Mouse (Mus musculus): ENCODE measurements around the gene Akt1s1.

Akt1s1 gene

DNA sequence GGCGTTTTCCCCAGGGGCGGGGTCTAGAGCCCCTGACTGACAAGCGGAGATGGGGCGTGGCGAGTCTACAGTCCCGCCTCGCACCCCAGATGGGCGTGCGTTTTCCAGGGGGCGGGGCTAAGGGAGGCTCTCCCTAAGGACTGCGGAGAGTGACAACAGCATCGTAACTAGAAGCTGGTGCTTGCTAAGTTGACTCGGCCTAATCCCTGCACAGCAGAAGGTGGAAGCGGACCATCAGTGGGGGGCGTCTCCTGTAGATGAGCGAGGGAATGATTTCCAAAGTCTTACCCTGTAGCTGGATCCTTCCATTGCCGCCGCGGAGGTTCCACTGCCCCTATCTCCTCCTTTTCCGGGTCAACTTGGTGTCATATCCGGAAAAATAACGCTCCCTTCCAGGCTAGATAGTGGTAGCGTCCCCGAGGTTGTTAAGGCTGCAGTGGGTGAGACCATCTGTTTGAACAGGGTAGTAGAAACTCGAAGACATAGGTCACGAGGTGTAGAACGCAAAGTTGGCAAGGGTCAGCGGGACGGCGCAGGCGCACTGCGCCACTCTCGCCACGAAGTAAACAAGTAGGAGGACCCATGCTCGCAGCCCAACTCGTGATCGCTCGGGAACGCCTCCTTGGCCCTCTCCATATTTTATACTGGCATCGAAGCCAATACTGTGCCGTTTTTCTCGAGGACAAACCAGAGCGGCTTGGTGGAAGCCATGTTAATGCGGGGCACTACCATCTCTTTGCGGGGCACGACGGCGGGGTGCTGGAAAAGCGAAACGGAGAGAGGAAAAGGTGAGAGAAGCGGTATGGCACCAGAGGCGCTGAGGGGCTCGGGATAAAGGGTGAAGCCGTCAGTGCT is at the start of gene Akt1s1, which contains the start of gene Tbc1d17:
TSS of gene Akt1s1 (plus strand) at position 431 of the 855 bp plus-strand sequence.
TSS of gene Tbc1d17 (minus strand) at position 519 of the 855 bp plus-strand sequence.
- WGBS, result under 1% methylated on average over 54 of the region's 54 CpGs

DNA sequence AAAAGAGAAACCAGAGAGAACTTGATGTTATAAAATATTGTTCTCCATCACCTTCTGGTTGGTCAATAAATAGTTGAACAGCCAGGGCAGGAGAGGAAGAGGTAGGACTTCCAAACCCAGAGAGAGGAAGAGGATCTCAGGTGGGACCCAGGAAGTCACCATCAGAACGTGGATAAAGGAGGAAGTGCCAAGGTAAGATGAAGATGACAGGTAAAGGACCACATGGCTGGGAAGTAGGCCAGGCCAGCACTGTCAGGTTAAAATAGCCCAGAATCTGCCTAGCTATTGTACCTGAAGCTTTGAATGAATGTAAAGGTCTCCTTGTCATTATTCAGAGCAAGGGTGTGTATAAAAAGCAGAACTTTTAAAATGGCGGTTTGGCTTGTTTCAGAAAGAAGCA is 39.9 kb upstream of the Akt1s1 start:
- WGBS, result 84% methylated on average over 2 of the region's 2 CpGs

DNA sequence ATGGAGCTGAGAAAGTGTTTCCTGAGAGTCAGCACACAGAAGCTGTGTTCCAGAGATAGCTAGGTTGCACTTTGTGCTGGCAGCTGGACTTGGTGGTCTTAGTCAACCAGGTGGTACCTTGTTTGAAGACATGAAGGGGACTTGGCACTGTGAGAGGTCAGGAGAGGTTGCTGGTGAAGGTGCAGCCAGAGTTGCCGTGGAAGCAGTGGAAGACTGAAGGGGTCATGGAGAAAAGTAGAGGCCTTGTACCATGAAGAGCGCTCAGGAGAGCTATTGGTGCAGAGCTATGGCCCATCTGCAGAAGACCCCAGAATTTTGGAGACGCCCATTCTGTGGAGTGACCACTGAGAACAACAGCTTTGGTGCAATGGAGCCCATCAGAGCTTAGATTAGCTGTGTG is 39.3 kb upstream of the Akt1s1 start:
- 98% methylated on average over 3 of the region's 3 CpGs for WGBS

DNA sequence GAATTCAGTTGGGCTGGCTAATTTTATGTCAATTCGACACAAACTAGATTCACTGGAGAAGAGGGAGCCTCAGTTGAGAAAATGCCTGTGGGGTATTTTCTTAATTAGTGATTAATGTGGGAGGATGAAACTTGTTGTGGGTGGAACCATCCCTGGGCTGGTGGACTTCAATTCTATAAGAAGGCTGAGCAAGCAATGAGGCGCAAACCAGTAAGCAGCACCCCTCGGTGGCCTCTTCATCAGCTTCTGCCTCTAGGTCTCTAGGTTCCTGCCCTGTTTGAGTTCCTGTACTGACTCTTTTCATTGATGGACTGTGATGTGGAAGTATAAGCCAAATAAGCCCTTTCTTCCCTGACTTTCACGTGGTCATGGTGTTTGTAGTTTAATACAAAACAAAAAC is 38.4 kb upstream of the Akt1s1 start:
- whole genome bisulfite sequencing, result 82% methylated on average over 4 of the region's 4 CpGs

DNA sequence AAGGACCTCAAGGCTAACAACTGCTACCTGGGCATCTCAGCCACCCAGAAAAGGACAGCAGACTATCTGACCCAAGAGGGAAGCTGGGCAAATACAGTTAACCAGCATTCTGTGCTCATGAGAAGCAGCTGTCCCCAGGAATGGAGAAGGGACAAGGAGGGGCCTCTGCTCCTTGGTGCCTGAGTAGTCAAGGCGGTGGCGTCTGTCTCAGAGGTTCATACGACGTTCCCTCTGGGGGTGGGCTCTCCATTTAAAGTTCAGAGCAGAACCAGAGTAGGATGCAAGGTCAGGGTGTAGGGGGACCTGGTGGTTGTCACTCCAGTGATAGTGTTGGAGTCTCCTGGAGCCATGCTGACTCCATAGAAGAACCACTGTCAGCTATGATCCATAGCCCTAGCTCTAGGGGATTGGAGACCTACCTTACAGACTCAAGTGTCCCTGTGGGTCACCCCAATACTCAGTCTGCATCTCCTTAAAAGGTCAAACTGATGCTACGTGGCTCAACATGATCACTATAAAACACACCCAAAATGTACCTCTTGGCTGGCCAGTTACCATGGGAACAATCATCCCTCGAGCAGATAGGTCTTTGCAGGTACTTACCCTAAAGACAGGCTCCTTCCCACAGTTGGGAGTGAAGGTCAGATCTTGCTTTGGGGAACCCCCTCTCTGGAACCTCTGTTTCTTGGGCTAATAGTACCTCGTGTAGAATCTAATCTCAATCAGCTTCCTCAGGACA is 37.8 kb upstream of the Akt1s1 start:
- 90% methylated on average over 7 of the region's 7 CpGs for WGBS

DNA sequence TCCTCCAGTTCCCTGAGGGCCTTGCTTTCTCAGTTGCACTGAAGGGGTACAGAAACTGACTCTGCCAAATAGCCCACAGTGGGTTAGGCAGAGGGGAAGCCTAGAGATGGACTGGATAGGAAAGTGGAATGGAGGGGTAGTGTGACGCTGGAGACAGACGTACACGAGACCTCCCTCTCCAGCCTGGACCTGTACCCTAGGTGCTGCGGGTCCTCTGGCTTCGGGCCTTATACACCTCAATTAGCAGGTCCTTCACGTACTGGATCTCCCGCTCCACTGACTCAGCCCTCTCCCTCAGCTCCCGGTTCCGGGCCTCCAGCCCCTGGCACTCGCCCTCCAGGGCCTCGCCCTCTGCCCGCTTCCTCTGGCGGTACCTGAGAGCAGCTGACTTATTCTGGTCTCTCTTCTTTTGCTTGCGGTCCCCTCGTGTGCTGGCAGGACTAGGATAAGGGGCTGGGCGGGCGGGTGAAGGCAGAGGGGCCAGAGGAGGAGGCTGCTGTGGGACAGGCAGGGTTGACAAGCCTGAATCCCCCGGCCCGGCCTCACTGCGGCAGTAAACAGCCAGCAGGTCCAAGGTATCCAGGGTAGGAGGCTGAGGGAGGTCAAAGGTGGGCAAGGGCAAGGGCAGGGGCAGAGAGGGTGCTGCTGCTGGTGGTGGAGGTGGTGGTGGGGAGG is 36.0 kb upstream of the Akt1s1 start:
- WGBS, result 96% methylated on average over 20 of the region's 20 CpGs

DNA sequence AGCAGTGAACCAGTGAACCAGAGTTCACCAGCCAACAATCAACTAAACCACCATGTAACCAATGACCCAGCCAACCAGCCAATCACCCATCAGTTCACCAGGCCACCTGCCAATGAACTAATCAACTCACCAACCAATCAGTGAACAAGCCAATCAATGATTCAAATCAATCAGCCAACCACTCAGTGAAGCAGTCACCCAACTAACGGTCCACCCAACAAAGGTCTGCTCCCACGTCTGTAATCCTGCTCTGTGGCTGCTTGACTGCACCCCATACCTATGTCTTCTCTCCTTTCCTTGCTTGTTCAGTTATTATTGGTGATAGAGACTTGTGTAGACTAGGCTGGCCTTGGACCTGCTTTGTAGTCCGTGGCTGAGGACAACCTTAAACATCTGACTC is 34.8 kb upstream of the Akt1s1 start:
- 94% methylated on average over 3 of the region's 3 CpGs for WGBS

DNA sequence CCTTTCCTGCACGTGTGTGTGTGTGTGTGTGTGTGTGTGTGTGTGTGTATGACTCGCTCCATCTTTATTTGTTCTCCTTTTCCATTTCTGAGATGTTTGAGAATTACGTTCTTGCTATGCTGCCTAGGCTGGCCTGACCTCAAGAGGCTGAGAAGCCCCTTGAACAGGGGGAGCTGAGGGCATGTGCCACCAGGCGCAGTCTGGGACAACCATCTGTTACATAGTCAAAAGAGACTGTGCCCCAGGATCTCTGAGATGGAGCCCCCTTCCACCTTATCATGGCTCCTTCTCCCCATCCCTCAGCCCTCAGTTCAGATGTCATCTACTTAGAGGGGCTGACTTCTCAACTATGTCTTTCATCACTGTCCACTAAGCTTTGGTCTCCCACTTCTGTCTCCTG is 34.4 kb upstream of the Akt1s1 start:
- WGBS, result 89% methylated on average over 4 of the region's 4 CpGs

DNA sequence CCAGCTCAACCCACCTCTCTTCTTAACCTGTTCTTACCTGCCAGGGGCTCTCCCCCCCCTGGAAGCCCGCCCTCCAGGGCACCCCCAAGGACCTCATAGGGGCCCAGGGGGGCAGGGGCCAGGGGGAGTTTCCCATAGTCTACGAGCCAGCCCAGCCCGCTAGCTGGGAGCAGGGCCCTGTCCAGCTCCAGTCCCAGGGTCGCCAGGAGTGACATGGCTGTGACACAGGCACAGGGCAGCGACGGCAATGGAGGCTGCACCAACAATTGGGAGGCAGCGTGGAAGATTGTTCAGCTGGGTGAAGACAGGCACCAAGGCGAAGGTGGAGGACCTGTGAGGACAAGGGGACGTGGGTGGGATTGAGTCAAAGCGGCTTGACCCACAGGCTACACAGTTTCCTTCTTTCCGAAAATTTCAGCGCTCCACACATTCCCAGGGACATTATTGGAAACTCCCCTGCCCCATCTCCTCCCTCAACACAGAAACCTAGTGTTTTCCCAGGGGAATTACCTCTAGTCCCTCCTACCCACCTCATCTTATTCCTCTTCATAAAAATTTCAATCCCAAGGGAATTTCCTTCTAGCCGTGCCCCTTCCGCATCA is 33.7 kb upstream of the Akt1s1 start:
- WGBS, result 37% methylated on average over 14 of the region's 14 CpGs

DNA sequence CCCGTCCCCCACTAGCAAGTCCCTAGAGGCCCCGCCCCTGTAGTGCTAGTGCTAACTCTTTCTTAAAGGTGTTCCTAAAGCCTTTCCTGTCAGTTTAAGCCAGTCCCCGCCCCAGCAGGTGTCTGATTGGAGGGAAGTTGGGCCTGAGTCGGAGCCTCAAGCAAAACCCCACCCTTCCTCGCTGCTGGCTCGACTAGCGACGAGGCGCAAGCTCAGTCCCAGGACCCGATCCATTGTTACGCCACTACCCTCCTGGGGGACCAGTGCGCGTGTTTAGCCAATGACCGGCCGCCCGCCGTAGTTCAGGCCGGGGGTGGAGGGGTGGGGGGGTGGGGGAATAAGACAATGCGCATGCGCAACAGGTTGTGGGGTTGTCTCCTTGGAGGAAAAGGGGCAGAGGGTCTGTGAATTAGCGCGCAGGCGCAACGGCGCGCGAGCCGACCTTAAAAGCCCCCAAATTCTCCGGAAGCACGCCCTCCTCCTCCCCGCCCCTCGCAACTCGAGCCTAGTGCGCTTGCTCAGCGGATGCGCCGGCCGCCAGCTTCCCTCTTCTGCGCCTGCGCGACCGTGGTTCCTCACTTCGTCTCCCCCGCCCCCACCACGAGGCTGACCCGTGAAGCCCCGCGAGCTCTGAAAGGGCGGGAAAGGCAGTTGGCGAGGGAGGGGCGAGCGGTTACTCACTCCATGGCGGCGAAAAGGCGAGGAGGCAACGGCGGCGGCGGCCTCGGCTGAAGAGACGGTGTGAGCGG is 32.9 kb upstream of the Akt1s1 start, which contains the start of the genes Nup62 and Il4i1:
TSS of gene Nup62 (plus strand) at position 368 of the 749 bp plus-strand sequence.
TSS of gene Il4i1 (plus strand) at position 667 of the 749 bp plus-strand sequence.
- 0% methylated on average over 60 of the region's 62 CpGs for WGBS

DNA sequence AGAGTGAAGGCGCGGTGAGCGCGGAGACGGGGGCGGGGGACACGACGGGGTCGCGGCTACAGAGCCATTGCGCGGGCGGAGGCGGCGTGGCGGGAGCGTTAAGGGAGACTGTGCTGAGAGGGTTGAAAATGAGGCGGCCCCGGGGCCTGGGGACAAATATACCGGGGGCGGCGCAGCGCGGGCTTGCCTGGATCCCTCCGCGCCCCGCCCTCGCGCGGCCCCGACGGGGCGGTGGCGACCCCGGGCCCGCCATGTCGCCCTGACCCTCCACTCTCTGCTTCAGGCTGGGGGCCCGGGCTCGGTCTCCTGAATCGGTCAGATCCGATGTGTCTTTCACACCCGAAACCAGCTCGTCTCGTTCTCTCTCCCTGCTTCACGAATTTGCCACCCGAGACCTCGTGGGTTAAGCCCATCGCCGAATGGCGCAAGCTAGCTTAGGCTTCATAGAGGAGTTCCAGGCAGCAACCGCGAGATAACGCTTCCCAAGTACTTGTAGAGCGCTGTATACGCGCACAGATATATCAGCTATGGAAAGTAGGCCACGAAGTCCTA is 32.2 kb upstream of the Akt1s1 start, which contains the start of gene Atf5:
TSS of gene Atf5 (minus strand) at position 189 of the 552 bp plus-strand sequence.
- under 1% methylated on average over 48 of the region's 57 CpGs for WGBS

DNA sequence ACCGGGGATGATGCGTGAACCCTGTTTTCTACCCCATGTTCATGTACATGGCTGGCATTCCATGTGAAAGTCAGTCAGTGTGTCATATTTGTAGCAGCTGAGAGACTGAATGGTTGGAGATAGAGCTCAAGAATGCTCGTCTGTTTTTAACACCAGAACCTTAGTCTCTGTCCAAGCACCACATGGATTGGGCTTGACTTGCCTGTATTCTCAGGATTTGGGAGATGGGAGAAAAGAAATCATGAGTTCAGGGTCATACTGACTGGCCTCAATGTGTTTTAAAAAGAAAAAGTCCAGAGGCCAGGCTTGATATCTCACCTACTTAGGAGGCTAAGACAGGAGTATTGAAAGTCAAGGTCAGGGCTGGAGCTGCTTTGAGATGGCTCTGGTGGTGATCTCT is 31.4 kb upstream of the Akt1s1 start:
- whole genome bisulfite sequencing, result 13% methylated on average over 3 of the region's 3 CpGs

DNA sequence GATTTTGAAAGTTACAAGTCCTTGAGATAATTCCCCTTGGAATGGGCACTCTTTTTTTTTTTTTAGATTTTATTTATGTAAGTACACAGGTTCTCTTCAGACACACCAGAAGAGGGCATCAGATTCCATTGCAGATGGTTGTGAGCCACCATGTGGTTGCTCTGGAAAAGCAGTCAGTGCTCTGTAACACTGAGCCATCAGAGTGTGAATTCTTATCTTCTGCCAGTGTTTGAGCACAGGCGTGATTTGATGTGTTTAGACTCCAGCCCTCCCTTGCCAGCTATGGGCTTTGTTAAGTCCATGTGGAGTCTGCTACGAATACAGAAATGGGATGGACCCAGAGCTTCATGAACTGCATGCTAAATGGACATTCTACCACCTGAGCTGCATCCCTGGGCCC is 30.6 kb upstream of the Akt1s1 start:
- WGBS, result 21% methylated on average over 2 of the region's 2 CpGs

DNA sequence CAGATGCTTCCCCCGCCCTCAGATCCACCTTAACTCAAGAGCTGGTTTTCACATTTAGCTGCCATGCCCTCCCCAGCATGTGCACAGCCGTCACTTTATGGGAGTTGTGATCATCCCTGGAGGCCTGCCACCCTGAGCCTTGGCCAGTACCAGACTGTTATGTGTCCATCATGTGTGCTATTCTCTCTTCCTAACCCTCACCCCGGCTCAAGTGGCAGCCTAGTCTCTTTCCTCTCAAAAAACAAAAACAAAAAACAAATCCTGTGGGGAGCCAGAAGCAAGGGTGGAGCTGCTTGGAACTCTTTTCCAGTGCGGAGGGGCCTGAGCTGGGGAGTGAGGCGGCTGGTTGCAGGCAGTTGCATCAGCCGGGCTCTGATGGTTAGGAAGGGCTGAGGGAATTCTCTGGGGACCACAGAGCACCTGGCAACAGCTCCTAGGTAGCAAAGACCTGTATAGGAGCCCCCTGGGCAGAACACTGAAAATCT is 30.0 kb upstream of the Akt1s1 start:
- WGBS, result 23% methylated on average over 6 of the region's 6 CpGs

DNA sequence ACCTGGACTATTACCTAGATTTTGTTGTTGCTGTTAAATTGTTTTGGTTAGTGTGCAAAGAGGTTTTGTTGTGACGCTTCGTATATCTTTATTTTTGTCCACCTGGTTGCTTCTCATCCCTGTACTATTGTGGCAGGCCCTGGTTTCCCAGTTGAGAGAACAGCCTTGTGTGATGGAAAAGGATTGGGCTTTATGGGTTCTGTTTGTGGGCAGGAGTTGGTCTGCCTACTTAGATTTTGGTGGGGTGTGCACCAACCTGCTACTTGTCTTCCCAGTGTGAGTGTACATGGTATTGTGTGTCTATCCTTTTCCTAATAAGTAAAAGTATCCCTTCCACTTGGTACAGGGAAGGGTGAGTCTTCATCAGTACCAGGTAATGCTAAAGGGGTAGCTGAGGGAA is 29.4 kb upstream of the Akt1s1 start:
- WGBS, result 80% methylated on average over 2 of the region's 2 CpGs

DNA sequence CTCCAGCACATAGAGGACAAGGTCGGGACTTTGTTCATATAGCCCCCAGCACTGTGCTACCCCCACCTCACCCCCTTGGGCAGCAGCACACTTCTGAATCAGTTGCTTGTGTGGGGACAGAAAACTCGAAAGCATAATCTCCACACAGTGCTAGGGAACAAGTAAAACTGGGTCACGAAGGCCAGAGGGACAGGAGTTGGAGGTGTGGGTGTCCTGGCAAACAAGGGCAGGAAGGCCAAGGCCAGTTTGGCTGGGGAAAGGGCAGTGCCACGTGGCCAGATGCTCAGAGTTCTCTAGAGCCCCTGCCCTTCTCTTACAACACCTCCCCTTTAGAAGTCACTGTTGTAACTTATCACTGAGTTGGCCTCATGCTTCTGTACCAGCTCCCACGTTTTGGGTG is 28.9 kb upstream of the Akt1s1 start:
- 39% methylated on average over 5 of the region's 5 CpGs for WGBS

DNA sequence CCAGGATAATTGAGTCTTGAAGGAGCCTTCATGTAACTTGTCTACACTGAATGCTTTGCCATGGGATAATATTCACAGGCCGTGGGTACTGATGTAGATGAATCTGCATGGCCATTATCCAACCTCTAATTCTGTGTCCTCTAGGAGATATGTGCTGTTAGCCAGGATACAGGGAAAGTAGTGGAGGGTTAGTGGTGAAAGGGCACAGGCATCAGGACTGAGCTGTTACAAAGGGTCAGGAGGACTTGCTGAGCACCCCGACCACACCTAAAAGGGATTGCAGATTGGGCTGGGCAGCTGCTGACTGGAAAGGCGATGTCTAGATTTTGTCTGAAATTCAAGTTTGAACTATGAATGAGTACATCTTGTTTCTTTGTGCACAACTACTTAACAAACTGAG is 28.3 kb upstream of the Akt1s1 start:
- 73% methylated on average over 3 of the region's 3 CpGs for WGBS

DNA sequence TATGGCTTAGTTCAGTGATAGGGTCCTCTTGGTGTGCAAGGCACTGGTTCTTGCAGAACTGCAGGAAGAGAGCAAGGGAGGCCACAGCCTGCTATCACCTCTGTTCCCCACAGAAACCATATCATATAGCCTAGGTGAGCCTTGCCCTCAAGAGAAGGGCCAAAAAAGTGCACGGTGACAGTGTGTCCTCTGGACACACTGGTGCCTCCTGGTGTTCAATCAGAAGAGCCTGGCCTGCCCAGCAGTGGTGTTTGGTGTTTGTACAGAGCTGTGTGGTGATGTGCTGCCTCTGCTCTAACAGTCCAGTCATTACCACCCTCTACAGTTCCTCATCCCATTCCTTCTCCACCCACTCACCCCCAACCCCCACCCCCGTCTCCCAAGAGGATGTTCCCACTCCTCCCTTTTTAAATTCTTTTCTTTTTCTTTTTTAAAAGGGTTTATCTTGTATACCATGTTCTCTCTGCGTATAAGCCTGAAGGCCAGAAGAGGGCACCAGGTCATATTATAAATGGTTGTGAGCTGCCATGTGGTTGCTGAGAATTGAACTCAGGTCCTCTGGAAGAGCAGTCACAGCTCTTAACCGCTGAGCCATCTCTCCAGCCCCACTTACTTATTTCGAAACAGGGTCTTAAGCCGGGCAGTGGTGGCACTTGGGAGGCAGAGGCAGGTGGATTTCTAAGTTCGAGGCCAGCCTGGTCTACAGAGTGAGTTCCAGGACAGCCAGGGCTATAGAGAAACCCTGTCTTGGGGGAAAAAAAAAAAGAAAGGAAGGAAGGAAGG is 26.9 kb upstream of the Akt1s1 start:
- 83% methylated on average over 7 of the region's 7 CpGs for WGBS

DNA sequence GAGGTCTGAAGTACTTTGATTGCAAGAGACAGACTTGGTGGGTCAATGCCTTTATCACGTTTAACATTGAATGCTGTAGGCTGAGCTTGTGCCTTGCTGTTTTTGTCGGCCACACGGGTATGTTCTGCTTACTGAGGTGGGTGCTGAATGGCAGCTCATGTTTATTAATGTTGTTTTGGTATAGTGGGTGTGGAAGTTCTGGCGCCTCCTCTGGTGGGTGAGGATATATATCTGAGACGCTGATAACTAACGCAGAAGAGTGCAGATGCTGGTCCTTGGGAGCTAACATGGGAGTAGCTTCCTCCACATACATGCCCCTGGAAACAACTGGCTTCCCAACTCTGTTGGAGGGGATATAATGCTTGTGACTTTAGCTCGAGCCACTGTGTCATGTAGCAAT is 25.4 kb upstream of the Akt1s1 start:
- 22% methylated on average over 7 of the region's 7 CpGs for WGBS

DNA sequence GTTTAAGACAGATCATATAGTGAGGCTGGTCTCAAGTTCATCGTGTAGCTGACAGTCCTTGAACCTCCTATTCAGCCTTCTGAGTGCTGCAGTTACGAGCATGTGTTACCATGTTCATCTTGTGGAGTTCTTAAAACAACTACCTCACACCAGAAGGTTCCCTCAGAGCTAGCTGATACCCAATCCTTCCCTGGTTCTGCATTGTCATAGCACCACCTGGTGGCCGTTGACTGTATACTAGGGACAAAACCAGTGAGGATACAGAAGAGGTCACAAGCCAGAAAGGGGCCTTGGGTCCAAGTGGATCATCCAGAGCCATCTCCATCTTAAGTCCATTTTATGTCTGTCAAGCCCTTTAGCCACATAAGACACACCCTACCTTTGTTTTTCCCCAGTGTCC is 23.9 kb upstream of the Akt1s1 start:
- 3% methylated on average over 3 of the region's 3 CpGs for WGBS
